Mouse (Mus musculus) liver, postnatal 0 days (tissue): ENCODE results near the gene Tmem170.

Source experiments
- CTCF ChIP-seq: sonication (generic); IDR thresholded peaks from 2 replicates; pipeline ENCODE4 v1.5.1; 2016; ENCODE audit warnings: antibody characterized with exemption, low read depth
- EP300 ChIP-seq: IDR thresholded peaks from 2 replicates; pipeline ENCODE4 v1.6.1; 2016; ENCODE audit warnings: antibody characterized with exemption, low read depth, mild to moderate bottlenecking

GRCm38 (mm10) chr8:111891983-111892382 is 15.4 kb upstream of the Tmem170 start:
- TF ChIP-seq CTCF (no peak), EP300 (no peak)
